Mouse (Mus musculus) myocyte (in vitro differentiated cells): ENCODE measurements around the gene Gm20388.

Experiments used
- CEBPB ChIP-seq: IDR thresholded peaks from 2 replicates; pipeline ENCODE4 v1.6.1; 2011; ENCODE audit warnings: mild to moderate bottlenecking, moderate library complexity; ENCODE audit not compliant: poor library complexity, insufficient read depth, severe bottlenecking
- MAX ChIP-seq: IDR thresholded peaks from one replicate; pipeline ENCODE4 v1.6.1; 2011; ENCODE audit warnings: low read depth, mild to moderate bottlenecking, control low read depth
- POLR2A ChIP-seq: IDR thresholded peaks from one replicate; pipeline ENCODE4 v1.6.1; 2011; ENCODE audit warnings: low read depth, mild to moderate bottlenecking, control low read depth, moderate library complexity; ENCODE audit not compliant: insufficient read length
- REST ChIP-seq: IDR thresholded peaks from one replicate; pipeline ENCODE4 v1.6.1; 2011; ENCODE audit warnings: mild to moderate bottlenecking, control low read depth, moderate library complexity; ENCODE audit not compliant: insufficient read depth, insufficient read length
- TCF3 ChIP-seq: IDR thresholded peaks from one replicate; pipeline ENCODE4 v1.6.1; 2011; ENCODE audit warnings: low read depth, control low read depth; ENCODE audit not compliant: insufficient read length

GRCm38 (mm10) chr8:124020439-124021236 is 4110.0 kb downstream of the Gm20388 start:
- TF ChIP-seq TCF3: no peak
- TF ChIP-seq MAX: no peak
- TF ChIP-seq REST: no peak
- TF ChIP-seq POLR2A: peak; percentile 33
- TF ChIP-seq CEBPB: no peak
